Mouse (Mus musculus): ENCODE measurements around the gene Gigyf2.
"Not testable (repeated sequence)": the region's sequence is repeated elsewhere in the genome, so short reads cannot be mapped to it uniquely, and the experiment has no call there.

Gigyf2 gene

DNA sequence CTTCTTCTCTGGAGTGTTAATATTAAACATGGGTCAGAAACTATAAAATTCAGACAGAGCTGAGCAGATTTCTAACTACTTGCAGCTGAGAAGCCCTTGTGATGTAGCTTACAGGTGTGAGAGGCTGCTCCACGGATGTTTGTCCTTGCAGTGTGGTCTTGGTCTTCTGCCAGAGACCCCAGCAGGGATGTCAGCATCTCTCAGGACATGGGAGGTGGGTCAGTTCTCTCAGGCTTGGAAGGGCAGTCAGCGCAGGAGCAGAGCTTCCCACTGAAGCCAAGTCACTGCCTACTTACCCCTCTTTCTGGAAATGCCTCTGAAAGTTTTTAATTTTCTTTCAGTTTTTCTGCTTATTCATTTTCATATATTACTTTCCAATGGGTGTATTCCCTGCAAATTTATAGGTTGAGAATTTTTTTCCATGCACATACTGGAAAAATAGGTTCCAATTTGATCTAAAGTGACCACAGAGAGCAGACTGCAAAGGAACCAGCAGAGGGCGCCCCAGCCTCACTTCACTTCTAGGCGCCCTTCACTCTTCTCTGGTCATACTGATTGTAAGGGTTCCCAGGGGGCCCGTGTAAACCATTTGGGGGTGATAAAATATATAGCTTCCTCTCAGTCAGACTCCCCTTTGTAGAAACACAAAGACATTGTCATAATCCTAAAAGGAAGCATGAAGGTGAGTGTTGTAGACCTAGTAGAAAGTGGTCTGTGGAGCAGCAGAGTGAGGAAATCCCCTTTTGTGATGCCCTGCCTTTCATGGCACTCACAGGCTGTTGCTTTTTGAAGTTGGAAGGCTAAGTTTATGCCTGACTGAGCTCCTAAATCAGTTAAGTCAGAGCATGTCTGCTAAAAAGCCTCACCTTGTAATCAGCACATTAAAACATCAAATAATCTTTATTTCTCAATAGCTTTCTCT is 120.6 kb downstream of the Gigyf2 start:
- peak; percentile 56 for DNase-seq (ENCODE audit: low spot score)

DNA sequence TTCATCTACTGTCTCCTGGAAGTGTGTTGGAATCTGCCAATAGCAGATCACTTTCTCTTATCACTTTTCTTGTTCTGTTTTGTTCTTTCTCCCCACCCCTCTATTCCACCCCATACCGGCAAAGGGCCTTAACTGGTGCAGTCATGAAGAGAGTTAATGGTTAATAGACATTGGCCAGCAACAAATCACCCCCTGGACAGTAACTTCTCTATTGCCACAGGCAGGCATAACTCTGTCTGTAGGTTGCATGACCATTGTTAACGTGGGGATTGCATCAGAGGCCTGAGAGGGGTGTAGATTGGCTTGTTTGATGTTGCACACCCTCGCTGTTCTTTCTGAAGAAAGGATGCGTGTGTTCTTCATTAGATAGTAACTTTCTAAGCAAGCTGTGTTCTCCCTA is 122.6 kb downstream of the Gigyf2 start:
- DNase-seq (ENCODE audit: low spot score) = no peak

DNA sequence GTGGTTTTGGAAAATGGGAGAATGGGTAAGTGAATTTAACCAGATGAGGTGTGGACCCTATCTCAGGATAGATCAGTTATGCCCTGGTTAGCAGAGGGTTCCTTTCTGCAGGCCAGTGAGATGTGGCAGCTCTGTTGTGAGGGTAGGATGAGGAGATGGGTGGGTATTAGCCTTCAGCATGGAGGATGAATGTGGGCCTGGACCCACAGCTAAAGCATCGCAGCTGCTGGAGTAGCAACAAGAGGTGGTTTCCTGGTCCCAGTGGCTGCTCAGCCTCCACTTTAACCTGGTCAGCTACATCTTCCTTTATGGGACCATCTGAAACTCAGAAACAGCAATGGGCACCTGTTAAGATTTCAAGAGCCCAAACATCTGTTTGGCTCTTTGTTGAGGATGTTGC is 129.6 kb downstream of the Gigyf2 start:
- no peak for DNase-seq (ENCODE audit: low spot score)

DNA sequence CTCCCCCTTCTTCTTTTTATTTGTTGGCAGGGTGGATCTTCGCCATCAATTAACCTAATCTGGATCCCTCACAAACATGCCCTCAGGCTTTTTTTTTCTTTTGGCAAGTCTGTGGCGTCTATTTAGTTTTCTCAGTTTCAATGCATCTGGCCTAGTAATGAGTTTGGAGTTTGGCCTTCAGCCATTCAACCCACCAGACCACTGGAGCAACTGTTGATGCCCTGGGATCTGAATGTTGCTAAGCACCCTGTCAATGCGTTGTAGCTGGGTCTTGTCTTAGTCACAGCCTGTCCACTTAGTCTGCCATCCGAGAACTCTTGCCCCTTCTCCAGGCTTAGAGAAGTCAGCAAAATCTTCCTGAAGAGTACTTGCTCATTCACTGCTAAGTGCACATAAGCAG is 131.2 kb downstream of the Gigyf2 start:
- DNase-seq (ENCODE audit: low spot score) = no peak

DNA sequence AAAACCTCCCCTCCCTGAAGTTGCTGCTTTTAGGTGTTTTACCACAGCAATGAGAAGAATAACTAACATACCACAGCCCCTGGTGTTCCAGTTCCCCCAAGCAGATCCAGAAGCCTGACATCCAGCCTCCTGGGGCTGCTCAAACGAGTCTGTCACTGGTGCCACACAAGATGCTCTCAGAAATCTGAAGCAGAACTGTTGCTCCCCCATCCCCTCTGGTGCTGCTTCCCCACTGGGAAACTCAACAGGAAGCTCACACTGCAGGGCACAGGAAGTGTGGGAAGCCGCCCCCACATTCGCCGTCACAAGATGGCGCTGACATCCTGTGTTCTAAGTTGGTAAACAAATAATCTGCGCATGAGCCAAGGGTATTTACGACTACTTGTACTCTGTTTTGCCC is 133.1 kb downstream of the Gigyf2 start:
- not testable (repeated sequence) for DNase-seq (ENCODE audit: low spot score)

DNA sequence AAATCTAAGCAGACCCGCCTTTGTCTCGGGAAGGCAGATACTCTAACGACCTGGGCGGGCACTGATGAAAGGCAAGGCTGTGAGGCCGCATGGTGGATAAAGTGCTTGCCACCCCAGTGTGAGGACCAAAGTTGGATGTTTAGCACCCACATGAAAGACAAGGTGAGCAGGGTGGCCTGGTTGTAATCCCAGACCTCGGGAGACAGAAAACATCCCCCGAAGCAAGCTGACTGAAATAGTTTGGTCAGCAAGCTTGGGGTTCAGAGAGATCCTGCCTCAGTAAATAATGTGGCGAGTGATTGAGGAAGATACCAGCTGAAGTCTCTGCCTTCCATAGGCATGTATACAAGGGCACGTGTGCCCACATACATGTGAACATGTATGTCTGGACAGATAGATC is 140.7 kb downstream of the Gigyf2 start:
- no peak for DNase-seq (ENCODE audit: low spot score)

DNA sequence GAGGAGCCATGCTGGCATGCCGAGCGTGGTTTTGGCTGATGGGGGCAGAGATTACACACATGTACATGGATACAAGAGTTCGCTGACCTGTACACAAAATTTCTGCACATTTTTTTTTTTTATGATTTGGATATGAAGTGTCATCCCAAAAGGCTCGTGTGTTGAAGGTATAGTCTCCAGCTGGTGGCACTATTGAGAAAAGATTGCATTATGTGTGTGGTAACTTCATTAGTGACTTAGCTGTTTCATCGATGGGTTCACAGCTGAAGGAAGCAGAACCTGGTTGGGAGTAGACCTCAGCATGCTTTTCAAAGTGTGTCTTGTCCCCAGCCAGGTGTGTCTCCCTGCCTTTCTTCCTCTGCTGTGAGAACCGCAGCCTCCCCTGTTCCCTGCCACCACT is 141.5 kb downstream of the Gigyf2 start:
- DNase-seq (ENCODE audit: low spot score) = no peak

DNA sequence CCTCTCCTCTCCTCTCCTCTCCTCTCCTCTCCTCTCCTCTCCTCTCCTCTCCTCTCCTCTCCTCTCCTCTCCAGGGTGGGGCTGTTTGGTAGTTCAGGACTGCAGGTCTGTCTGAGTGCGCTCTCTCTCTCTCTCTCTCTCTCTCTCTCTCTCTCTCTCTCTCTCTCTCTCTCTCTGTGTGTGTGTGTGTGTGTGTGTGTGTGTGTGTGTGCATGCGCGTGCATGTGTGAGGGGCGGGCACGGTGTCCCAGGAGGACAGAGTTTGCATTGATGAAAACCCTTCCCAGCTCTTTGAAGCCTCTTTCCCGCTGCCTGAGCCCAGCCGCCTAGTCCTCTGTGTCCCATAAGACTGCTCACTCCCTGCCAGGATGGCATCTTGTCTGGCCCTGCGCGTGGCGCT is 143.2 kb downstream of the Gigyf2 start, which contains the start of gene Snorc:
TSS of gene Snorc (plus strand) at position 301 of the 400 bp plus-strand sequence.
- DNase-seq (ENCODE audit: low spot score) = not testable (repeated sequence)

DNA sequence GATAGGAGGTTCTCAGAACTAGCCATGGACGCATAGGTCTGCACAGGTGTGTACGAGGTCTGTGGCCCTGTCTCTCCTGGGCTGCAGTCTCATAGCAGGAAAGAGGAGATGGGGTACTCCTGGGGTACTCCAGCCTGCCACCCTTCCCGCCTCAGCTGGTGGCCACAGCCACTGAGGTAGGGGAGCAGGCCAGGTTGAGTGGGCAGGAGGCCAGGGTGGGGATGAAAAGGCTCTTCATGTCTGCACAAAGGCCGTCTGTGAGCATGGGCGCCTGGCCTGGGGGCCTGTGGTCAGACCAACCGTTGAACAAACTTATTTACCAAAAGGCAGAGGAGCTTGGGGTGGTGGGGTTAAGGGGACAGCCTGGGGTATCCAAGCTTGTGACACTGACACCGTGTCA is 145.1 kb downstream of the Gigyf2 start:
- no peak for DNase-seq (ENCODE audit: low spot score)

DNA sequence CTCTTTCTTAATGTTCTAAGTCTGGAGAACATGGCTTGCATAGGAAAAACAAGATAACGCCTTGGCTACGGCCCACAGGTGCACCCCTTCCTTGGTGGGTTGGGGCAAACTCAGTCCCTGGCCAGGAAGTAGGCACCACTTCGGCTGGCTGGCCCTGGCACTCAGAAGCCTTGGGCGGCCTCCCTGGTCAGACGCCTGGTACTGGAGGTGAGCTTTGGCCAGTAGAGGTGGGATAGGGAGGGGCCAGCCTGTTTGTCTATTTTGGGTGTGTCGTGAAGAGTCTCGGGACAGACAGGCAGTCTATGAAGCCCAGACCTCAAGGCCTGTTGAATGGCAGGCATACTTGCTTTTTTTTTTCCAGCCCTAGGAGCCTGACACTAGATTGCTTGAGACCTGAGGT is 145.8 kb downstream of the Gigyf2 start:
- no peak for DNase-seq (ENCODE audit: low spot score)

DNA sequence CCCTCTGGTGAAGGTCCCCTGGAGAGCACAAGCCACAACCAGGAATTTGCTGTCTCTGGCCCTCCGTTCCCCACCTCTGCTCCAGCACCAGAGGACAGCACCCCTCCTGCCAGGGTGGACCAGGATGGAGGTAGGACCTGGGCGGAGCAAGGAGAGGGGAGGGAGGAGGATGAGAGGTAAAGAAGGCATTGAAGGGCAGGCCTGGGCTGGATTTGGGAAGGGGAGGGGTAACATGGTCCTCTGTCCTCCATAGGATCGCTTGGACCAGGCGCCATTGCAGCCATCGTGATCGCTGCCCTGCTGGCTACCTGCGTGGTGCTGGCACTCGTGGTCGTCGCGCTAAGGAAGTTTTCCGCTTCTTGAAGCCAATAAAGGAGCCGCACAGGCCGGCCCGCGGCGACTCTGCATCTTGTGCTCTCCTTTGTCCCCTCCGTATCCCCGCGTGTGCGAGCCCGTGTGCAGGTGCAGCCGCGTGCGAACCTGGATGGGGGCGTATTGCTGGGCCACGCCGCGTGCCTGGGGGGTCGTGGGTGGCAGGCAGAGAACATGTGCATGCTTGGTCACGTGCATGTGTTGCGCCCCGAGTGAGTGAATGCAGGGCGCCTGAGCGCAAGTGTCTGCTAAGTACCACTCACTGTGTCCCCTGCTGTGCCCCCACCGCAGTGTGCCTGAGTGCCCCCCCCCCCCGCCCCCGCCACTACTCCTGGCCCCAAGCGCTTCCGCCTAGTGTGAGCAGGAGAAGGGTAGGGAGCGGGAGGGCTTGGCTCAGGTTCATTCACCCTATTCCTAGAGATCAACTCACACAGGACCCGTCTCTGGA is 148.5 kb downstream of the Gigyf2 start:
- DNase-seq (ENCODE audit: low spot score) = no peak

DNA sequence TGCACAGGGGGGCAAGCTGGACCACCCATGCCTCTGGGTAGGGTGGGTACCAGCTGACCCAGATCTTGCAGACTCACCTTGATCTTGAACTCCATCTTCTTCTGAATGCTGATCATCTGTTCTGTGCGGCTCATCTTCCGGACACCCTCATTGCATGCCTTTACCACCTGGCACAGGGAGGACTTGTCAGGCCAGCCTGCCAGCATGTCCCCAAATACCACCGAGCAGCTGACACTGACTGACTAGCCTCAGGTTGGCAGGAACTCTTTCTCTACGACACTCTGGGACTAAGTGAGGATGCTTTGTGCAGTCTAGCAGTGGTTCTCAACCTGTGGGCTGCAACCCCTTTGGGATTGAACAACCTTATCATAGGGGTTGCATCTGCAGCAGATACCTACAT is 155.7 kb downstream of the Gigyf2 start:
- no peak for DNase-seq (ENCODE audit: low spot score)

DNA sequence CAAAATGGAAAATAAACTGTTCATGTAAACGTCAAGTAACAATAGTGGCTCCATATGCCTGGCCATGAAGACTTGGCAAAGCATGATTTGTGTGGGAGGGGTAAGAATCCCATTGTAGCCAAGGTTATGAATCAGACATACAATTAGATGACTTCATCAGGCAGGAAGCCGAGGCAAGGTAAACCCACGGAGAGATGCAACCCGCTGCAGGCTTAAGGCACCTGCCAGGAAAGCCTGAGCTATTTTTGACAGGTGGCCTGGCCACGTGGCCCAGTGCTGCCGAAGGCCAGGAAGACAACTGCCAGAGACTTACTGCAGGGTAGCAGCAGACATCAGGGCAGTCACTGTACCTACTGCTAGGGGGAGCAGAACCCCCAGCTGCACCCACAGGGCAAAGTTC is 159.6 kb downstream of the Gigyf2 start:
- no peak for DNase-seq (ENCODE audit: low spot score)

DNA sequence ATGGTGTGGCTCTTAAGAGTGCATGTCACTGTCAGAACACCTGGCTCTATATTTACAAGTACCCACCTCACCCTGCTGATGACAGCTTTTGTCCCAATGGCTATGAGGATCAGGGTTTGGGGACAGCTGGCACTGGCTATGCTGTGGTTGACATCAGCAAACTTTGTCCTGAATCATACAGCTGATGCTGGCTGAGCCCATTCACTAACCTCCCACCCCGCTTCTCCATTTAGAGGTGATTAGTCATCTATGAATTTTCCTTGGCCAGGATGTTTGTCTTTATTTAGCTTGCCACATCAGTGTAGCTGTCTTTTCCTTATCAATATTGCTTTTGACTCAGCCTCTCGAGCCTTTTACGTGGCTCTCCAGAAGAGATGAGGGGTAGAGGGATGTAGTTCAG is 165.5 kb downstream of the Gigyf2 start:
- no peak for DNase-seq (ENCODE audit: low spot score)

DNA sequence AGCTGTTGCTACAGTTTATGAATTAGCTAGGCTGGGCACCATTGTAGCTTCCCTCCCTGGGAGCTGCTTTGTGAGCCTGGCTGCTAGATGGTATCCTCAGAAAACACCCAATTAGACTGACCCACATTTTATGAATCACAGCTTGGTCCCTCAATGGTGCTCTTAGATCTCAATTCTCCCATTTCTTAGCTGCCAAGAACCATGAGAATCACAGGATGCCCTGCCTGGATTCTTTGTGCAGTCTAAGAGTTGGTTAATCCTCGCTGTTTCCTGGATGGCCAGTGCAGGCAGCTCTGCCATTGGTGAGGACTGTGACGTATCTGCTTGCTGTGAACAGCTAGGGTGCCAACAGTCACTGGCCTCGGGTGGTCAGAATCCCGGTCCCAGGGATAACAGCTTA is 166.7 kb downstream of the Gigyf2 start:
- no peak for DNase-seq (ENCODE audit: low spot score)
